Mouse (Mus musculus) C2C12 (cell line): ENCODE measurements around the gene Wwtr1. TPM values are rescaled to one million over a fixed set of nuclear protein-coding genes. Genes with fewer than 3 reads are reported as not detected.

Source experiments
- H3K27me3 ChIP-seq: one replicate; pipeline ENCODE4 v1.6.1; 2011; ENCODE audit not compliant: control insufficient read depth, insufficient read depth, insufficient read length
- H3K36me3 ChIP-seq: one replicate; pipeline ENCODE4 v1.6.1; 2011; ENCODE audit not compliant: control insufficient read depth, insufficient read depth
- H3K4me3 ChIP-seq: one replicate; pipeline ENCODE4 v1.5.1; 2011; ENCODE audit warnings: mild to moderate bottlenecking, control low read depth; ENCODE audit not compliant: poor library complexity, insufficient read depth, severe bottlenecking
- H3K79me2 ChIP-seq: one replicate; pipeline ENCODE4 v1.6.1; 2011; ENCODE audit not compliant: control insufficient read depth, insufficient read depth
- H3K79me3 ChIP-seq: one replicate; pipeline ENCODE4 v1.6.1; 2011; ENCODE audit warnings: low read depth, control low read depth
- H3ac ChIP-seq: one replicate; pipeline ENCODE3; 2011; ENCODE audit warnings: low read depth; ENCODE audit not compliant: control insufficient read depth, insufficient read length
- CEBPB ChIP-seq: IDR thresholded peaks from one replicate; pipeline ENCODE4 v1.6.1; 2011; ENCODE audit warnings: low read depth, mild to moderate bottlenecking, control low read depth, moderate library complexity
- CTCF ChIP-seq: IDR thresholded peaks from one replicate; pipeline ENCODE4 v1.5.1; 2011; ENCODE audit not compliant: control insufficient read depth, insufficient read depth, insufficient read length
- FOSL1 ChIP-seq: IDR thresholded peaks from one replicate; pipeline ENCODE4 v1.8.0; 2011; ENCODE audit warnings: mild to moderate bottlenecking, low read length; ENCODE audit not compliant: poor library complexity, insufficient read depth, severe bottlenecking
- MAX ChIP-seq: IDR thresholded peaks from one replicate; pipeline ENCODE4 v1.6.1; 2011; ENCODE audit warnings: mild to moderate bottlenecking, control low read depth
- MYOD1 ChIP-seq: IDR thresholded peaks from one replicate; pipeline ENCODE4 v1.6.1; 2011; ENCODE audit warnings: low read depth; ENCODE audit not compliant: control insufficient read depth, insufficient read length
- MYOG ChIP-seq: IDR thresholded peaks from one replicate; pipeline ENCODE4 v1.6.1; 2011; ENCODE audit not compliant: control insufficient read depth, insufficient read length; ENCODE audit errors: extremely low read depth
- USF1 ChIP-seq: IDR thresholded peaks from one replicate; pipeline ENCODE4 v1.6.1; 2011; ENCODE audit warnings: low read depth, mild to moderate bottlenecking, control low read depth, moderate library complexity
- polyA plus RNA-seq: library from polyadenylated mRNA; unstranded; fragments of >200 nt; fragmentation: generic; extraction: Trizol; gene quantifications from one replicate; pipeline ENCODE4 v1.2.1, GENCODE M21; 2012; ENCODE audit warnings: missing spikeins

Gene Wwtr1
- polyA plus RNA-seq, 1 experiment: 26.7 TPM

GRCm38 (mm10) chr3:57580426-57581195 lies 4.9 kb upstream of the Wwtr1 start:
- Histone ChIP-seq H3K4me3 (no peak overlapping the region), H3ac (no peak overlapping the region), H3K79me2 (no peaks in the 10 kb centered on the region), H3K79me3 (no peaks in the 10 kb centered on the region), H3K36me3 (no peaks in the 10 kb centered on the region), H3K27me3 (no peaks in the 10 kb centered on the region)
- no peak for TF ChIP-seq MYOD1
- TF ChIP-seq MAX: no peak
- no peak for TF ChIP-seq CEBPB
- no peak for TF ChIP-seq CTCF

DNA sequence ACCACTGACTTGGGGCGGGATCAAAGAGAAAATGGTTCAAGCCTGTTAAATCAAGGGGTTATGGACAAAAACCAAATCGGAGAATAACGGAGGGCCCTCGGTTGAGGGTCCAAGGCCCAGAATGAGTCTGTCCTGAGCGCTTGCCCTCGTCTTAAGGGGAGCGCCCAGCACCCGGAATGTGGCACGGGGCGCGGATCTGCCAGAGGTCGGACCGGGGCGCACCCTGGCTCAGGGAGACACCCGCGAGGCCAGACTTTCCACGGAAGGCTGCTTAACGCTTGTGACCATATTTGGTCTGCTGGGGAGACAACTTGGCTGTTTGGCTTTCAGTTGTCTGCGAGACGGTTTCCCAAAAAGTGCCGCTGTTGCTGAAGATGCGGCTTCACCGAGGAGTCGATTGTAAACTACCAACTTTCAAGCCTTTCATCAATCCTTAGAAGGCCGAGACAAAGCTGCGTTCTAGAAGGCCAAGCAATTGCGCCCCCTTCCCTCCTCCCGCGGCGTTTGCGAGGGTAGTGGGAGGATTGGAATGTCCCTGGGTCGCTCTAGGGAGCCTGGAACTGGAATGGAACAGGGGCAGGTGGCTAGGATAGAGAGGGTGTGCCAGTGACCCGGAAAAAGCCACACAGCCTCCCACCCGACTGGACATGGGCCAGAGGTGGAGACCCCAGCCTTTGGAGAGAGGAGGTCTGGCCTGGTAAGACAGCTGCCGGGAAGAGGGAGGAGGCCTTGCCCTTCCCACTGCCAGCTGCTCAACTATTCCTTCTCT lies 530 bp upstream of the Wwtr1 start:
- Histone ChIP-seq H3ac (peak overlapping the region; percentile 83), H3K36me3 (peaks cover 26% of the 10 kb centered on the region), H3K79me3 (peaks cover 39% of the 10 kb centered on the region), H3K4me3 (peak overlapping the region; percentile 76), H3K79me2 (peaks cover 41% of the 10 kb centered on the region), H3K27me3 (no peaks in the 10 kb centered on the region)
- TF ChIP-seq FOSL1 (no peak), CTCF (peak; percentile 15), MYOG (no peak), MYOD1 (peak; percentile 27), MAX (no peak), CEBPB (no peak)

DNA sequence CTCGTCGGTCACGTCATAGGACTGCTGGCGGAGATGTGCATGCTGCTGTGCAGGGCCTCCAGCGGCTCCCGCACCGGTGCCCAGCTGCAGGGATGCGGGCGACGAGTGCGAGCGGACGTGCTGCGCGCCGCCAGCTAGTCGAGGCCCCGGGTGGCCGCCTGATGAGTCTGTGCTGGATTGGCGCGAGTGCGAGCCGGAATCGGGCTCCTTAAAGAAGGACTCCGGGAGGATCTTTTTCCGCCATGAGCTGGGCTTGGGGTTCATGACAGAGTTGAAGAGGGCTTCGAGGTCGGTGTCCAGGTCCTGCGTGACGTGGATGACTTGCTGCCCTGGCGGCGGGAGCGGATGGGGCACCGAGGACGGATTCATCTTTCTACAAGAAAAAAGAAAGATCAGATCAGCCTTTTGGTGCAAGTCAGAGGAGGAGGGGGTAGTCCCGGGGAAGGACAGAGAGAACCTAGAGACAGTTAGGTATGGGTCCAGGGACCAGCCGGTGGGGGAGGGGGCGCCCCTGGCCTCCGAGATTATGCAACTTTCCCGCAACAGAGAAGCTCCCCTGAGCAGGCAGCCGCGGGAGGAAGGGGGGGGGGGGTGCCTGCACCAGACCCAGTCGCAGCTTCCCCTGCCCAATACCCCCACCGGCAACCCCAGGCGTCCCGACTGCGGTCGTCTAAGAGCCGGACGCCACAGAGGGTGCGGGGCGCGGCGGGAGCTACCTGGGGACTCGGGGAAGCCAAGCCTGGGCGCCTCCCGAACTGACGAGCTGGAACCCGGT lies 638 bp downstream of the Wwtr1 start:
- Histone ChIP-seq H3K36me3 (peaks cover 35% of the 10 kb centered on the region), H3K79me3 (peaks cover 50% of the 10 kb centered on the region), H3K4me3 (peak overlapping the region; percentile 76), H3K27me3 (no peaks in the 10 kb centered on the region), H3ac (peak overlapping the region; percentile 75), H3K79me2 (peaks cover 53% of the 10 kb centered on the region)
- TF ChIP-seq CEBPB: peak; percentile 33
- no peak for TF ChIP-seq USF1

- Histone ChIP-seq H3K36me3 (peaks cover 43% of the 10 kb centered on the region), H3K79me3 (peaks cover 61% of the 10 kb centered on the region), H3ac (peak overlapping the region; percentile 50), H3K4me3 (peak overlapping the region; percentile 76), H3K27me3 (no peaks in the 10 kb centered on the region), H3K79me2 (peaks cover 63% of the 10 kb centered on the region)
- no peak for TF ChIP-seq MAX
- TF ChIP-seq CEBPB: no peak
- no peak for TF ChIP-seq MYOD1
- TF ChIP-seq USF1: no peak
- TF ChIP-seq CTCF: no peak
- no peak for TF ChIP-seq MYOG
- no peak for TF ChIP-seq FOSL1
Observed at GRCm38 (mm10) chr3:57573898-57574570, 1.7 kb downstream of the Wwtr1 start.

DNA sequence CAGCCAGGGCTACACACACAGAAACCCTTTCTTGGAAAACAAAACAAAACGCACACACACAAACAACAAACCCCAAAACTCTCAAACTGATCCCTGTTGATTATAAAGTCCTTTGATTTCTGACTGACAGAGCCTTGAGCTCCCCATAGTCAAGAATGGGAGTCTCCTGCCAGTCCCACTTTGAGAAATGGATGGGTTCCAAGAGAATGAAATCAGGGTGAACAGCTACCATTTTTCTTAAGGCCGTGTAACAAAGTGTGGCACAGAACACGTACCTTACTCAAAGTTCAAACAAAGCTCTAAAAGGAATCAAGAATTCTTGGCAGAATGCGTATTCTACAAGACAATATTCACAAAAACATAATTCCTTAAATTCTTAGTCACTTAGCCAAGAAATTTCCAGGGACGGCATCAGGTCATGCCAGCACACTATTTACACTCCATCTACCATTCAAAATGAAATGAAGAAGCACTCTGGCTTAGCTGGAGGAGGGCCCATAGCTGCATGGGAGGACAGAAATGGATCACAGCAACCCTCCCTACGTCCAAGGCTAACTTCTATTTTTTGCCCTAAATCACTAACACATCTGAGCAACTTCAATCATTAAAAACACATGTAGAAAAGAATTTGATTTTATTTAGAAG lies 3.3 kb downstream of the Wwtr1 start:
- no peak overlapping the region for H3ac ChIP-seq
- H3K4me3 ChIP-seq: no peak overlapping the region
- no peaks in the 10 kb centered on the region for H3K27me3 ChIP-seq
- peaks cover 76% of the 10 kb centered on the region for H3K79me3 ChIP-seq
- TF ChIP-seq FOSL1: no peak
- no peak for TF ChIP-seq CTCF
- TF ChIP-seq USF1: no peak
- TF ChIP-seq CEBPB: no peak
- no peak for TF ChIP-seq MAX
- no peak for TF ChIP-seq MYOD1
- peaks cover 79% of the 10 kb centered on the region for H3K79me2 ChIP-seq
- H3K36me3 ChIP-seq: peaks cover 53% of the 10 kb centered on the region
